Mouse (Mus musculus) kidney, postnatal 4 days (tissue): Measurements from ENCODE around the gene Btnl10.

Source experiments
- DNase-seq, 2 experiments: peaks; one replicate each; pipeline ENCODE4 v3.0.0; 2021; ENCODE audit warnings: mixed read lengths in 2 of 2

Gene Btnl10

GRCm38 (mm10) chr11:58917745-58918366 is at the start of gene Btnl10:
TSS of gene Btnl10 (plus strand) at chr11:58917908.
- no peak for DNase-seq

GRCm38 (mm10) chr11:58867954-58868330 is 49.8 kb upstream of the Btnl10 start:
- peak in 1 of 2 experiments; percentile 18 for DNase-seq

GRCm38 (mm10) chr11:58870961-58871360 is 46.7 kb upstream of the Btnl10 start:
- no peak for DNase-seq

DNA sequence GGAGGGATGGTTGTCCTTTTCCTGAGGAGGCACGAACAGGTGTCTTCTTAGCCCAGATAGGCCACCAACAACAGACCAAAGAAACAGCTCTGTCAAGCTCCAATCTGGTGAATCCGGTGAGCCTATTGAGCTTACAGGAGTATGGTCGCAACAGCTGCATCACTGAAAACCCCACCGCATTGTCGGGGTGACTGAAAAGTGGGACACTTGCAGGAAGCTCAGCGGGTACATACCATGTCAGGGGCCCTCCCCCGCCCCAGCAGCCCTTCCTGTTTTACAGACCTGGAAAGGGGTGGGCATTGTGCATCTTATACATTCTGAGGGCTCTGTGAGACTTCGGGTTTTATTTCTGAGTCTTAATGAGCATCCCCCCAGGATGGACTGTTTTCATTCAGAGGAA is 34.0 kb upstream of the Btnl10 start:
- DNase-seq: no peak

DNA sequence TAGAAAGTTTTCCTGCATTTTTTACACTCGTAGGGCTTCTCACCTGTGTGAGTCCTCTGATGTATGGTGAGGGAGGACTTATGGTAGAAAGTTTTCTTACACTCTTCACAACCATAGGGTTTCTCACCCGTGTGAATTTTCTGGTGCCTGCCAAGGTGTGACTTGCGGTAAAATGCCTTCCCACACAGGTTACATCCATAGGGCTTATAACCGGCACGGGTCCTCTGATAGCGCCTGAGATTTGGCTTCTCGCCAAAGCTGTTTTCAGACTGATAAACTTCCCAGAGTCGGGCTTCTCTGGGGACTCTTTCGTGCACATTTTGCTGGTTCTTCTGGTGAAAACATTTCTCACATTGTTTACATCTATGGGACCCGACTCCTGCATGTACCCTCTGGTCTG is 27.2 kb upstream of the Btnl10 start:
- DNase-seq: no peak

DNA sequence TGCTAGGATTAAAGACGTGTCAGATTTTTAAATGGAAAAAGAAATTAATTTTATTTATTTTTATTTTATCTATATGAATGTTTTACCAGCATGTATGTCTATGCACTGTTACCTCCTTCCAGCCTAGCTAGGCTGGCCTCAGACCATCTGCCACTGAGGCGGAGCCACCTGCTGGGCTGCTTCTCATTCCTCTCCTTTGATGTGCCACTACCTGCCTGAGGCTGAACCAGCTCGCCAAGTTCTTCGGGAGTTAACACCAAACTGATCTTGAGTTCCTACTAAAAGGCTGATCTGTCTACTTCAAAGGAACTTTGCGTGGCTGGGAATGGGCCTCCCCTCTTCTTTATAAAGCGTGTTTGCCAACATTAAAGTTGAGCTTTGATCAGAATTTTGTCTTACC is 23.3 kb upstream of the Btnl10 start:
- no peak for DNase-seq

DNA sequence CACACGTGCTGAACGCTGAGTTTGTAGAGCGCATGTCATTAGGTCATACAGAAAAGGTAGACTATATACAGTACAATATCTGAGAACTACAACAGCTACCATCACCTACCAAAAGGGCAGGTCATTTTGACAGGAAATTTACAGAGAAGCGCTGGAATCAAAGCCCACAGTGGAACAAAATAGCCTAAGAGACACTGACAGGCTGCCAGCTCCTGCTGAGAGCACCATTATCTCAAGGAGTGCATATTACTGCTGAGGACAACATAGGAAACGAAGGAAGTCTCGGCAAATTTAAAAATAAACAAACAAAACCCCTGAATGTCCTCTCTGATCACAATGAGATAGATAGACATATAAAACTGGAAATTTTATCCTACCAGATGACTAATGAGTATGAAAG is 20.2 kb upstream of the Btnl10 start:
- DNase-seq: no peak

DNA sequence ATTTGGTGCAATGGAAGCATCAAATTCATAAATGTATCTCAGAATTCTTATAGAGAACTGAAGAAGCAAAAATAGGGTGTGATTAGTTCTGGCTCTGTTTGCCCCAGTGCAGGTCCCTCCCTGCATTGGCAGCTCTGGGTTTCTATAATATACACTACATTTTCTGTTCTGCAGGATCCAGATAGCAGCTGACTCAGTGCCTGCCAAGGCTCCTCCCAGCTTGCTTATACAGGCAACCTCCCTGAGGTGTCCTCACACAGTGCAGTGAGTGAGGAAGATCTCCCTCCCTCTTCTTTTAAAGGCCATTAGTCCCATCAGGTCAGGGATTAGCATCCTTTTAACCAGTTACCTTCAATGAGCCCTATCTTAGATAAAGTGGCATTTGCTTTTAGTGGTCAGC is 16.6 kb upstream of the Btnl10 start:
- no peak for DNase-seq

- peak; percentile 97 to 98 for DNase-seq
Observed at GRCm38 (mm10) chr11:58903511-58904409, 13.9 kb upstream of the Btnl10 start, which contains the start of gene Zfp39. TSS of gene Zfp39 (minus strand) at chr11:58904225.

GRCm38 (mm10) chr11:58904410-58904718 is 13.3 kb upstream of the Btnl10 start:
- DNase-seq: no peak

- DNase-seq: peak; percentile 43 to 60
Observed at GRCm38 (mm10) chr11:58904838-58905237, 12.9 kb upstream of the Btnl10 start.

DNA sequence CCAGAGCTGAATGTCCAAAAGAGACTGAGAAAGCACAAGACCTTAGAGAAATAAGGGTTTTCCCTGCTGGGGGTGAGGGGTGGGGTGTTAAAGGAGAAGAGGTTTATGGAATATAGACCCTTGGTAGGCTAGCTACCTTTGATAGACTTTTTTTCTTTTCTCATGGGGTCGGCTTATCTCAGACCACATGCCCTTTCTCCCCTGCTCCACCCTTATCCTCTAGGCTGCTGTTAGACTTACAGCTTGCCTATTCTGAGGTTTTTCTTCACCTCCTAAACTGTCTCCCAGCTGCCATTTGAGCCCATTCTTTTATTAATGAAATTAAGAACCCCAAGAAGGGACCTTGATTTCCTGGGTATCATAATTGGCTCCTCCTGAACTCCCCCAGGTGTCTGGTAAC is 3.9 kb upstream of the Btnl10 start:
- DNase-seq: no peak

DNA sequence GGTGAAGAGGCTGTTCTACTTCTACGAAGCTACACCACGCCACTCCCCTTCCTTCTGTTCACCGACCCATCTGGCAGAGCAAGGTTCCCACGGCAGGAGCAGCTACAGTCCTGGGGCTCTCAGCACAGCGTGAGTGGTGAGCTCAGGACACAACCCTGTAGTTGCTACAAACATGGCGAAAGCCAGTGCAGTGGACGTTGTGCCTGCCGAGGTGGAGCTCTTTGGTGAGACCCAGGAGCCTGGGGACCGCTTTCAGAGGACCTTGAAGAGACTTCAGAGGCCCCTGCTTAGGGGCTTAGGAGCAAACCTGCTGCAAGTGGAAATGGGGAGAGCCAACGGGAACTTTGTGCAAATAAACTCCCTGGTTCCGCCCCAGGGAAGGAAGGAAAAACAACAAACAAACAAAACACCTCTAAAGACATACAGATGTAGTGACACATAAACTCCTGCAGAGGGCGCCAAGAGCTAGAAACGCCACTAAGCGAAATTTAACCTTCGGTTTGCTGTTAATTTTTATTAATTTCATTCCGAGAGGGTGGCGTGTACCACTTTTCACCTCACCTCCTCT is 3.2 kb upstream of the Btnl10 start:
- DNase-seq: peak; percentile 49 to 59

DNA sequence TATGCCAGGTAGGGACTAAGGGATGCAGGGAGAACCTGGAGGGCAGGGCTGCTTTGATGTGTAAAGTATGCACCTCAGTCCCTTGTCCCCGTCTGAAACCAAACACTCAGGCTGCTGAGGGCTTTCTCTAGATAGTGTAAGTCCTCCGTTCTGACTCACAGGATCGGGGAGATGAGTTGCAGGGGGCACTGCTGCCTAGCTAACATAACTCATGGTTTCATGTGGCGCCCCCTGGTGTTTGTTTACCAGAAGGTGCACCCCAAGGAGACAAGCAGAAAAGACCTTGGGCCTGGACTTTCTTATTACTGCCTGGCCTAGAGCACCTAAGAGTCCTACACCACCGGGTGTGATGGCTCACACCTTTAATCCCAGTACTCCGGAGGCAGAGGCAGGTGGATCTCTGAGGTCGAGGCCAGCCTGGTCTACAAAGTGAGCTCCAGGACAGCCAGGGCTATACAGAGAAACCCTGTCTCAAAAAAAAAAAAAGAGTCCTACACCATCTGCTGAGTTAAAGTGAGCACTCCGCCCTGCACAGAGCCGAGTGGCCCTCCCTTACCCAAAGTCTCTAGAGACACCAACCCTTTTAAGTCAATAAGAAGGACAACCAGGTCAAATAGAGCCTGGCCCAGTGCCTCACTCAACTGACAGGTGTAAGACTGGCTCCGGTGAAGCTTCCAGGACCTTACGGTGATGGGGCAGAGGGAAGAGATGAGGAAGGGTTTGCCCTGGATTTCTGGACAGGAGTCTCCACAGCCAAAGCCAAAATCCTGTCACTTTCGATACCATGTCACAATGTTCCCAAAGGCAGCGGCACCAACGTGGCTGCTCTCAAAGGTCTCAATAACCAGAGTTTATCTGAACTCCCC is 596 bp upstream of the Btnl10 start:
- peak; percentile 52 to 69 for DNase-seq

- DNase-seq: no peak
Observed at GRCm38 (mm10) chr11:58918759-58919158, 1.1 kb downstream of the Btnl10 start.

- DNase-seq: no peak
Observed at GRCm38 (mm10) chr11:58922420-58922819, 4.7 kb downstream of the Btnl10 start.

DNA sequence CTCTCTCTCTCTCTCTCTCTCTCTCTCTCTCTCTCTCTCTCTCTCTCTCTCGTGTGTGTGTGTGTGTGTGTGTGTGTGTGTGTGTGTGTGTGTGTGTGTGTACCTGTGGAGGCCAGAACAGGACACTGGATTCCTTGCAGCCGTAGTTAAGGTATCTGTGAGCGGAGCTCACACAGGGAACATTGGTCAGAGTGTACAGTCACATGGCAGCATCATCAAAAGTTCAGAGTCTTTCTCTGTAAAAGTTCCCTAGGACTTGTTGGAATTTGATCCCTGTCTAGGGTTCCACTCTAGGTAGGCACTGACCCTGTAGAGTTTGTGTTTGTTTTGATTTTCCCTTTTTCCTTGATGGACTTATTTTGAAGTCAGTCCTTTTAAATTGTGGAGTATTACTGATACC is 8.9 kb downstream of the Btnl10 start:
- DNase-seq: no peak

GRCm38 (mm10) chr11:58927053-58927452 is 9.3 kb downstream of the Btnl10 start:
- no peak for DNase-seq

GRCm38 (mm10) chr11:58927790-58928651 is 10.3 kb downstream of the Btnl10 start:
- DNase-seq: peak; percentile 72 to 79

GRCm38 (mm10) chr11:58929055-58929454 is 11.3 kb downstream of the Btnl10 start:
- DNase-seq: no peak

- DNase-seq: no peak
Observed at GRCm38 (mm10) chr11:58929641-58930040, 11.9 kb downstream of the Btnl10 start.

- no peak for DNase-seq
Observed at GRCm38 (mm10) chr11:58930254-58930653, 12.5 kb downstream of the Btnl10 start.
